Mouse (Mus musculus): ENCODE results near the gene Acnat1. TPM values are rescaled to one million over a fixed set of nuclear protein-coding genes. Genes with fewer than 3 reads are reported as not detected.
"Not testable (repeated sequence)": the region's sequence is repeated elsewhere in the genome, so short reads cannot be mapped to it uniquely, and the experiment has no call there.

Gene Acnat1
- total RNA-seq, 2 experiments from 2014 or later = not detected

GRCm38 (mm10) chr4:49456171-49456570 lies 17.5 kb downstream of the Acnat1 start:
- no peak for DNase-seq

- DNase-seq = no peak
These were observed 21.7 kb downstream of the Acnat1 start for GRCm38 (mm10) chr4:49451848-49452551.

DNA sequence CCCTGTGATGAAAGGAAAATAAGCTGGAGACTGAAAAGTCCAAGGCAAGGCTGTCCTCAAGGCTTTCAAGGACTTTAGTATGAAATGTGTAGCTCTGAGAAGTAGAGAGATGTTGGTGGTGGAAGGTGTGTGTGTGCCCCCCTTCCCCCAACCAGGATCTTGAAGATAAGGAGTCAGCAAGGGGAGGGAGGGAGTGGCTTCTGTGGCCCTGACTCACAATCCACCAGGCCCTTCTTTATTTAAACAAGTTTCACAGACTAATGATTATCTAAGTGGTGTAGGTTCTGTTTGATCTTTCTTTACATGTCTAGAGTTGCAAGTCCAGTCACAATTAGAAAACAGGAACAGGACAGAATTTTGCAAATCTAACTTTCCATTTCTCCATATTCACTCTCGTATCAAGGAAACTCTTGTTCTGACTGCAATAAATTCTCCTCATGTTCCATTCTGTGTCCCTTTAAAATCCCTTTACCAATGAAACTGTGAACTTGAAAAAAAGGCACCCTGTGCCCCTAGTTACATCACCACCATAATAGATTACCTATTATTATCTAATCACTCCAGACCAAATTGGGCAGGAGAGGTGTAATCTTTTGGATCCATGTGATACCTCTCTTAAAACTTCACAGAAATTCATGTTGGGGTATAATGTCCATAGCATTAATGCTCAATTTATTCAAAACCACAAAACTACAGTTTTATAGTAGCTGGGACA lies 22.4 kb downstream of the Acnat1 start:
- not testable (repeated sequence) for DNase-seq

DNA sequence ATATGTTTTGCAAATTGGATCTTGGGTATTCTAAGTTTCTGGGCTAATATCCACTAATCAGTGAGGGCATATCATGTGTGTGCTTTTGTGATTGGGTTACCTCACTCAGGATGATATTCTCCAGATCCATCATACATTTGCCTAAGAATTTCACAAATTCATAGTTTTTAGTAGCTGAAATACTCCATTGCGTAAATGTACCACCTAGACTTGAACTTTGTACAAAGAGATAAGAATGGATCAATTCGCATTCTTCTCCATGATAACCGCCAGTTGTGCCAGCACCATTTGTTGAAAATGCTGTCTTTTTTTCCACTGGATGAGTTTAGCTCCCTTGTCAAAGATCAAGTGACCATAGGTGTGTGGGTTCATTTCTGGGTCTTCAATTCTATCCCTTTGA lies 36.7 kb downstream of the Acnat1 start:
- DNase-seq = not testable (repeated sequence)

- DNase-seq = not testable (repeated sequence)
These were observed 63.6 kb downstream of the Acnat1 start for GRCm38 (mm10) chr4:49410151-49410550.

- not testable (repeated sequence) for DNase-seq
These were observed 65.8 kb downstream of the Acnat1 start, which contains the start of gene Acnat2 for GRCm38 (mm10) chr4:49407957-49408356. Acnat2 (minus strand) TSS chr4:49408151.

Other genes starting within 250 kb of the Acnat1 start
- gene Acnat2, start 65.8 kb downstream of the Acnat1 start, total RNA-seq (2021) = not detected
- not detected for gene Baat, start 32.6 kb upstream of the Acnat1 start, total RNA-seq (2021)
- 10 to 100 TPM; 51.0 to 53.6 TPM for gene Mrpl50, start 47.2 kb upstream of the Acnat1 start, total RNA-seq (2021)
- 1 to 10 TPM; 6.1 to 7.2 TPM for gene Zfp189, start 47.3 kb upstream of the Acnat1 start, total RNA-seq (2021)
- gene Aldob, start 75.6 kb upstream of the Acnat1 start, total RNA-seq (2021) = 10 to 100 TPM in 1 of 2 experiments, 1 to 10 TPM in 1; 9.2 to 11.7 TPM
- 10 to 100 TPM; 48.3 to 56.5 TPM for gene Tmem246, start 124.0 kb upstream of the Acnat1 start, total RNA-seq (2021)
- 10 to 100 TPM; 35.8 to 36.0 TPM for gene Rnf20, start 158.1 kb upstream of the Acnat1 start, total RNA-seq (2021)
- not detected for gene Ppp3r2, start 208.1 kb upstream of the Acnat1 start, total RNA-seq (2021)